ENCODE assay signal across 8 mouse cellular contexts in genomic region chr3:95282865-95283588, GRCm38 (mm10). TPM values are rescaled to one million over a fixed set of nuclear protein-coding genes. Genes with fewer than 3 reads are reported as not detected.
DNase-seq lines count a peak whose midpoint lies in the region; ATAC-seq lines count a peak whose summit lies in the region.

No protein-coding gene starts in this region.

- peaks cover 29% of the 10 kb centered on the region for H3K4me1 ChIP-seq in embryonic facial prominence, embryonic 15.5 days
- H3K4me1 ChIP-seq in heart, embryonic 10.5 days = peaks cover 22% of the 10 kb centered on the region
- H3K4me1 ChIP-seq in kidney, embryonic 15.5 days = peaks cover 38% of the 10 kb centered on the region
- H3K4me1 ChIP-seq in liver, embryonic 13.5 days (replicated peaks) = peaks cover 67% of the 10 kb centered on the region
- peaks cover 18% of the 10 kb centered on the region for H3K4me1 ChIP-seq in stomach, embryonic 15.5 days

- under 1% methylated on average over 50 of the region's 51 CpGs for WGBS in embryonic facial prominence, embryonic 15.5 days
- WGBS in heart, embryonic 10.5 days = under 1% methylated on average over 49 of the region's 51 CpGs
- under 1% methylated on average over 51 of the region's 51 CpGs for WGBS in kidney, embryonic 15.5 days
- under 1% methylated on average over 51 of the region's 51 CpGs for WGBS in liver, embryonic 13.5 days (ENCODE audit: insufficient replicate concordance)
- under 1% methylated on average over 49 of the region's 51 CpGs for WGBS in stomach, embryonic 15.5 days

- H3K4me2 ChIP-seq in embryonic facial prominence, embryonic 15.5 days (replicated peaks) = peak overlapping the region; percentile 72
- H3K4me2 ChIP-seq in kidney, embryonic 15.5 days = peak overlapping the region; percentile 87
- H3K4me2 ChIP-seq in liver, embryonic 13.5 days = peak overlapping the region; percentile 79
- peak overlapping the region; percentile 79 for H3K4me2 ChIP-seq in stomach, embryonic 15.5 days

- H3K9me3 ChIP-seq in embryonic facial prominence, embryonic 15.5 days (replicated peaks) = no peaks in the 10 kb centered on the region
- H3K9me3 ChIP-seq in heart, embryonic 10.5 days = no peaks in the 10 kb centered on the region
- no peaks in the 10 kb centered on the region for H3K9me3 ChIP-seq in kidney, embryonic 15.5 days (replicated peaks)
- no peaks in the 10 kb centered on the region for H3K9me3 ChIP-seq in liver, embryonic 13.5 days (replicated peaks)
- H3K9me3 ChIP-seq in stomach, embryonic 15.5 days = no peaks in the 10 kb centered on the region

- ATAC-seq in embryonic facial prominence, embryonic 15.5 days (ENCODE audit: insufficient number of reproducible peaks, low FRiP score, low TSS enrichment, low read depth) = peak; percentile 84
- ATAC-seq in kidney, embryonic 15.5 days (replicated peaks; ENCODE audit: low FRiP score) = peak; percentile 70
- ATAC-seq in liver, embryonic 13.5 days (ENCODE audit: low read depth) = peak; percentile 77
- peak; percentile 54 for ATAC-seq in stomach, embryonic 15.5 days (ENCODE audit: insufficient read depth, low FRiP score, low read depth)

- DNase-seq in A20 (ENCODE audit: low read depth, low spot score) = peak; percentile 81
- DNase-seq in adrenal gland, postnatal 4 days (ENCODE audit: low spot score in 2 of 2) = peak; percentile 40 to 64
- peak; percentile 95 for DNase-seq in heart, embryonic 10.5 days (ENCODE audit: low spot score)
- DNase-seq in liver, embryonic 13.5 days = peak; percentile 75
- peak; percentile 30 to 39 for DNase-seq in natural killer cell, adult 2 months (ENCODE audit: low spot score in 2 of 2)

- H3K4me3 ChIP-seq in embryonic facial prominence, embryonic 15.5 days (replicated peaks) = peak overlapping the region; percentile 79
- H3K4me3 ChIP-seq in heart, embryonic 10.5 days = peak overlapping the region; percentile 83
- peak overlapping the region; percentile 83 for H3K4me3 ChIP-seq in kidney, embryonic 15.5 days (replicated peaks)
- H3K4me3 ChIP-seq in liver, embryonic 13.5 days (replicated peaks) = peak overlapping the region; percentile 82
- peak overlapping the region; percentile 72 for H3K4me3 ChIP-seq in stomach, embryonic 15.5 days (replicated peaks)

- peaks cover 6% of the 10 kb centered on the region for H3K36me3 ChIP-seq in embryonic facial prominence, embryonic 15.5 days
- H3K36me3 ChIP-seq in heart, embryonic 10.5 days = peaks cover 7% of the 10 kb centered on the region
- peaks cover 6% of the 10 kb centered on the region for H3K36me3 ChIP-seq in kidney, embryonic 15.5 days
- H3K36me3 ChIP-seq in liver, embryonic 13.5 days = peaks cover 8% of the 10 kb centered on the region
- peaks cover 4% of the 10 kb centered on the region; the same call in 1 of the 2 replicates for H3K36me3 ChIP-seq in stomach, embryonic 15.5 days

- no peaks in the 10 kb centered on the region for H3K27me3 ChIP-seq in embryonic facial prominence, embryonic 15.5 days
- no peaks in the 10 kb centered on the region for H3K27me3 ChIP-seq in heart, embryonic 10.5 days (ENCODE audit: insufficient read depth, poor library complexity, severe bottlenecking)
- no peaks in the 10 kb centered on the region for H3K27me3 ChIP-seq in kidney, embryonic 15.5 days
- no peaks in the 10 kb centered on the region for H3K27me3 ChIP-seq in liver, embryonic 13.5 days
- H3K27me3 ChIP-seq in stomach, embryonic 15.5 days (replicated peaks) = no peaks in the 10 kb centered on the region

- H3K27ac ChIP-seq in embryonic facial prominence, embryonic 15.5 days (replicated peaks) = peak overlapping the region; percentile 98
- H3K27ac ChIP-seq in heart, embryonic 10.5 days = peak overlapping the region; percentile 95
- H3K27ac ChIP-seq in kidney, embryonic 15.5 days = peak overlapping the region; percentile 99
- peak overlapping the region; percentile 97 for H3K27ac ChIP-seq in liver, embryonic 13.5 days
- peak overlapping the region; percentile 97 for H3K27ac ChIP-seq in stomach, embryonic 15.5 days

- H3K9ac ChIP-seq in embryonic facial prominence, embryonic 15.5 days = peak overlapping the region; percentile 71
- H3K9ac ChIP-seq in kidney, embryonic 15.5 days = peak overlapping the region; percentile 81
- peak overlapping the region; percentile 89 for H3K9ac ChIP-seq in liver, embryonic 13.5 days
- H3K9ac ChIP-seq in stomach, embryonic 15.5 days = peak overlapping the region; percentile 84

RNA-seq across cellular contexts. Expression of gene Prune1, which starts 1.2 kb away (rescaled TPM):
- 10 to 100 TPM; 31.6 to 32.7 TPM for total RNA-seq in adrenal gland, postnatal 4 days (2021)
- 26.0 and 26.5 TPM in 2 replicates for polyA plus RNA-seq in embryonic facial prominence, embryonic 15.5 days (2015; fragmentation: Nextera tagmentation; extraction: Ambion mirVana)
- 30.7 and 31.1 TPM in 2 replicates for polyA plus RNA-seq in heart, embryonic 10.5 days (2016; fragmentation: Nextera tagmentation; extraction: Ambion mirVana)
- polyA plus RNA-seq in kidney, embryonic 15.5 days (2015; fragmentation: Nextera tagmentation; extraction: Ambion mirVana) = 21.6 and 22.5 TPM in 2 replicates
- 8.6 and 11.0 TPM in 2 replicates for polyA plus RNA-seq in liver, embryonic 13.5 days (2015; fragmentation: Nextera tagmentation; extraction: Ambion mirVana)
- 16.6 and 17.3 TPM in 2 replicates for polyA plus RNA-seq in stomach, embryonic 15.5 days (2015; fragmentation: Nextera tagmentation; extraction: Ambion mirVana)

RNA-seq across cellular contexts. Expression of gene Mindy1, which starts 1.9 kb away (rescaled TPM):
- 100 to 1,000 TPM; 127 to 130 TPM for total RNA-seq in adrenal gland, postnatal 4 days (2021)
- 48.1 and 54.0 TPM in 2 replicates for polyA plus RNA-seq in embryonic facial prominence, embryonic 15.5 days (2015; fragmentation: Nextera tagmentation; extraction: Ambion mirVana)
- 26.2 and 27.0 TPM in 2 replicates for polyA plus RNA-seq in heart, embryonic 10.5 days (2016; fragmentation: Nextera tagmentation; extraction: Ambion mirVana)
- 39.2 and 46.2 TPM in 2 replicates for polyA plus RNA-seq in kidney, embryonic 15.5 days (2015; fragmentation: Nextera tagmentation; extraction: Ambion mirVana)
- polyA plus RNA-seq in liver, embryonic 13.5 days (2015; fragmentation: Nextera tagmentation; extraction: Ambion mirVana) = 17.0 and 18.6 TPM in 2 replicates
- 45.8 and 51.2 TPM in 2 replicates for polyA plus RNA-seq in stomach, embryonic 15.5 days (2015; fragmentation: Nextera tagmentation; extraction: Ambion mirVana)

RNA-seq across cellular contexts. Expression of gene Anxa9, which starts 23.9 kb away (rescaled TPM):
- total RNA-seq in adrenal gland, postnatal 4 days (2021) = 1 to 10 TPM; 1.1 to 1.3 TPM
- polyA plus RNA-seq in embryonic facial prominence, embryonic 15.5 days (2015; fragmentation: Nextera tagmentation; extraction: Ambion mirVana) = 8.8 and 11.6 TPM in 2 replicates
- 1.6 and 2.5 TPM in 2 replicates for polyA plus RNA-seq in heart, embryonic 10.5 days (2016; fragmentation: Nextera tagmentation; extraction: Ambion mirVana)
- 6.2 and 6.5 TPM in 2 replicates for polyA plus RNA-seq in kidney, embryonic 15.5 days (2015; fragmentation: Nextera tagmentation; extraction: Ambion mirVana)
- 3.0 and 3.1 TPM in 2 replicates for polyA plus RNA-seq in liver, embryonic 13.5 days (2015; fragmentation: Nextera tagmentation; extraction: Ambion mirVana)
- polyA plus RNA-seq in stomach, embryonic 15.5 days (2015; fragmentation: Nextera tagmentation; extraction: Ambion mirVana) = 2.3 and 3.4 TPM in 2 replicates

RNA-seq across cellular contexts. Expression of gene Cers2, which starts 31.6 kb away (rescaled TPM):
- total RNA-seq in adrenal gland, postnatal 4 days (2021) = 100 to 1,000 TPM; 145 to 147 TPM
- 146 and 153 TPM in 2 replicates for polyA plus RNA-seq in embryonic facial prominence, embryonic 15.5 days (2015; fragmentation: Nextera tagmentation; extraction: Ambion mirVana)
- 147 TPM in 2 replicates for polyA plus RNA-seq in heart, embryonic 10.5 days (2016; fragmentation: Nextera tagmentation; extraction: Ambion mirVana)
- 169 and 181 TPM in 2 replicates for polyA plus RNA-seq in kidney, embryonic 15.5 days (2015; fragmentation: Nextera tagmentation; extraction: Ambion mirVana)
- polyA plus RNA-seq in liver, embryonic 13.5 days (2015; fragmentation: Nextera tagmentation; extraction: Ambion mirVana) = 113 and 125 TPM in 2 replicates
- 138 and 146 TPM in 2 replicates for polyA plus RNA-seq in stomach, embryonic 15.5 days (2015; fragmentation: Nextera tagmentation; extraction: Ambion mirVana)

RNA-seq across cellular contexts. Expression of gene Bnipl, which starts 32.0 kb away (rescaled TPM):
- total RNA-seq in adrenal gland, postnatal 4 days (2021) = under 1 TPM in 1 of 2 experiments, not detected in 1; 0.90 TPM
- 10.3 and 10.7 TPM in 2 replicates for polyA plus RNA-seq in embryonic facial prominence, embryonic 15.5 days (2015; fragmentation: Nextera tagmentation; extraction: Ambion mirVana)
- polyA plus RNA-seq in heart, embryonic 10.5 days (2016; fragmentation: Nextera tagmentation; extraction: Ambion mirVana) = 0.22 and 0.43 TPM in 2 replicates
- 1.2 and 1.4 TPM in 2 replicates for polyA plus RNA-seq in kidney, embryonic 15.5 days (2015; fragmentation: Nextera tagmentation; extraction: Ambion mirVana)
- polyA plus RNA-seq in liver, embryonic 13.5 days (2015; fragmentation: Nextera tagmentation; extraction: Ambion mirVana) = not detected in 2 replicates
- 3.5 and 5.8 TPM in 2 replicates for polyA plus RNA-seq in stomach, embryonic 15.5 days (2015; fragmentation: Nextera tagmentation; extraction: Ambion mirVana)

Comparison
In these comparisons a context has a peak if more than half of its experiments do, and no peak if none do; other contexts are left out.
1. Peak in every context shown above with its lines: DNase-seq, ATAC-seq, H3K4me3 ChIP-seq and H3K27ac ChIP-seq.
2. DNase-seq: peak in every context shown above with its lines; median percentile 95 in heart, embryonic 10.5 days; 81 in A20; 75 in liver, embryonic 13.5 days; 52 in adrenal gland, postnatal 4 days; 34 in natural killer cell, adult 2 months.